Mouse (Mus musculus) liver, embryonic 11.5 days (tissue): Measurements from ENCODE around the gene Slx4ip. TPM values are rescaled to one million over a fixed set of nuclear protein-coding genes. Genes with fewer than 3 reads are reported as not detected.

Experiments
- ATAC-seq: fragments of 200-750 bp; cut with Nextera tagmentation; replicated peaks from 2 replicates; pipeline ENCODE4 v1.8.0; 2017; ENCODE audit warnings: moderate number of reproducible peaks, mild to moderate bottlenecking, moderate TSS enrichment, moderate library complexity; ENCODE audit not compliant: low FRiP score
- DNase-seq: peaks from one replicate; pipeline ENCODE4 v3.0.0-alpha.2; 2017; ENCODE audit warnings: low spot score
- H3K27ac ChIP-seq: fragments of 300-500 bp; sonication (generic); 2 replicates; pipeline ENCODE4 v1.5.1; 2014; ENCODE audit warnings: mild to moderate bottlenecking, low read depth, low read length, control low read depth
- H3K27me3 ChIP-seq: fragments of 300-500 bp; sonication (generic); replicated peaks from 2 replicates; pipeline ENCODE4 v1.6.1; 2014; ENCODE audit warnings: low read length, mixed read lengths; ENCODE audit not compliant: control insufficient read depth, insufficient read depth
- H3K36me3 ChIP-seq: fragments of 300-500 bp; sonication (generic); 2 replicates; pipeline ENCODE4 v1.6.1; 2014; ENCODE audit warnings: mild to moderate bottlenecking, low read length, moderate library complexity, mixed read lengths; ENCODE audit not compliant: control insufficient read depth, insufficient read depth
- H3K4me1 ChIP-seq: fragments of 300-500 bp; sonication (generic); replicated peaks from 2 replicates; pipeline ENCODE4 v1.6.1; 2014; ENCODE audit warnings: low read length, mixed read lengths; ENCODE audit not compliant: control insufficient read depth, insufficient read depth
- H3K4me2 ChIP-seq: fragments of 300-500 bp; sonication (generic); 2 replicates; pipeline ENCODE4 v1.6.1; 2014; ENCODE audit warnings: mild to moderate bottlenecking, control low read depth, moderate library complexity
- H3K4me3 ChIP-seq: fragments of 300-500 bp; sonication (generic); 2 replicates; pipeline ENCODE4 v1.5.1; 2014; ENCODE audit warnings: low read depth, low read length, control low read depth
- H3K9ac ChIP-seq: fragments of 300-500 bp; sonication (generic); 2 replicates; pipeline ENCODE4 v1.6.1; 2014; ENCODE audit warnings: low read depth, low read length, control low read depth
- H3K9me3 ChIP-seq: fragments of 300-500 bp; sonication (generic); 2 replicates; pipeline ENCODE4 v1.6.1; 2016; ENCODE audit warnings: low read length, inconsistent platforms, mixed read lengths; ENCODE audit not compliant: control insufficient read depth
- WGBS: fragments of 180-500 bp; shearing (Covaris S2); extraction: QIAGEN DNeasy Blood & Tissue Kit; methylation state at CpG from one replicate; pipeline ENCODE4 v1.1.7; 2014; 5-methylcytosine and 5-hydroxymethylcytosine counted together
- polyA plus RNA-seq: library from polyadenylated mRNA; unstranded; fragments of >200 nt; fragmentation: Nextera tagmentation; extraction: Ambion mirVana; gene quantifications from 2 replicates; pipeline ENCODE4 v1.2.1, GENCODE M21; 2014

Gene Slx4ip
- polyA plus RNA-seq, 1 experiment from 2014 or later = 5.0 TPM

DNA sequence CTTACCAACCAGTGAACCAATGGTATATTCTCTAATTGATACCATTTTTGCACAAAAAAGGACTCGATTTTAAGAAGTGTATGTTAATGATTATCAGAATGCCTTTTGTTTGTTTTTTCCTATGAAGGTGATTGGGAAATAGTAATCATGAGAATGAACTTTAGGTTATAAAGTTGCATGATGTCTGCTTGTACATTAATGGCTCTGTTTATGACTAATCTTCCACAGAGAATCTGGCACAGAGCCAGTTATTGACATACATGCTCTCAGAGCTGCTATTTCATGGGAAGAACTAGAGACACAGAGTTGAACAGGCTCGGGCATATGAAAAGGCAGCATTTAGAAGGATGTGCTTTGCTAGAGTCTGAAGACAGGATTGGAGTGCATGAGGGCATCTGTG, 5.1 kb downstream of the Slx4ip start:
- H3K4me1 ChIP-seq = peaks cover 9% of the 10 kb centered on the region
- no peak overlapping the region for H3K4me2 ChIP-seq
- 78% methylated on average over 2 of the region's 2 CpGs for WGBS
- H3K9me3 ChIP-seq = no peaks in the 10 kb centered on the region
- H3K9ac ChIP-seq = no peak overlapping the region
- H3K27ac ChIP-seq = no peak overlapping the region
- no peak for DNase-seq
- no peak for ATAC-seq
- H3K27me3 ChIP-seq = no peaks in the 10 kb centered on the region
- no peaks in the 10 kb centered on the region for H3K36me3 ChIP-seq
- no peak overlapping the region for H3K4me3 ChIP-seq

DNA sequence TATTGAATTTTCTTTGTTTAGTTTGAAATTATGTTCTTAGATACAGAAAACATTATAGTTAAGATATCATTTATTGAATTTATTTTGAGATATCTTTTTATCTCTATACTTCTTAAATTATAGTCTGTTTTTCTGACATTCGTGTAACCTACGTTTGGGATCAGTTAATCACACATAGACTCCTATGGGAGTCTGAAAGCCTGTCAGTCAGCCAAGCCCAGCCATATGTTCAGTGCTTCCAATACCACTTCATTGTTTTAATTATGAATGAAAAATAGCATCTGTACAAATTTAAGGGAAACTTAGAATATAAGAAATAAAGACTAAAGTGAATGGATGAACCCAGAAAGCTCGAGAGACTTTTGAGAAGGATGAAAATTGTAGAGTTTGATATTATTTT, 17.6 kb downstream of the Slx4ip start:
- Histone ChIP-seq H3K9me3 (no peaks in the 10 kb centered on the region), H3K27ac (no peak overlapping the region), H3K4me1 (peaks cover 5% of the 10 kb centered on the region), H3K4me2 (no peak overlapping the region), H3K36me3 (peaks cover 7% of the 10 kb centered on the region; the same call in 1 of the 2 replicates), H3K4me3 (no peak overlapping the region), H3K27me3 (no peaks in the 10 kb centered on the region), H3K9ac (no peak overlapping the region)
- no peak for DNase-seq
- ATAC-seq = no peak
- 87% methylated on average over 3 of the region's 3 CpGs for WGBS

DNA sequence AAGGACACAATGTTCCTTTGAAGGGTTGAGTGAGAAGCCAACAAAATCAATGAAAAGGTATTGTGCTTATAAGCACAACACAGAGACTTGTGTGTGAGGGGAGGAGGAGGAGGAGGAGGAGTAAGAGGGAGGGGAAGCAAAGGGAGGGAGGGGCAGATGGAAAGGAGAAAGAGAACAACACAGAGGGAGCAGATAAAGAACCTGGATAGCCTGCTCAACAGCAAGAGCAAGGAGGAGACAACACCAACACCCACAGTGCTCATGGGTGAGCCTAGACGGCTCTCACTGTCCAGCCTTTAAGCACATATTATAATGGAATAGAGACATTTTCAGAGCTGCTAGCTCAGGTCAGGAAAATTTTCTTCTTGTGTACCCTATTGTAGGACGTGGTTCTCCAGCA, 18.3 kb downstream of the Slx4ip start:
- H3K36me3 ChIP-seq = peaks cover 7% of the 10 kb centered on the region; the same call in 1 of the 2 replicates
- no peak overlapping the region for H3K4me3 ChIP-seq
- no peak overlapping the region for H3K9ac ChIP-seq
- ATAC-seq = peak; percentile 79
- no peak overlapping the region for H3K27ac ChIP-seq
- WGBS = 69% methylated on average over 2 of the region's 2 CpGs
- H3K4me1 ChIP-seq = peaks cover 5% of the 10 kb centered on the region
- no peak overlapping the region for H3K4me2 ChIP-seq
- no peak for DNase-seq
- H3K9me3 ChIP-seq = no peaks in the 10 kb centered on the region
- H3K27me3 ChIP-seq = no peaks in the 10 kb centered on the region

DNA sequence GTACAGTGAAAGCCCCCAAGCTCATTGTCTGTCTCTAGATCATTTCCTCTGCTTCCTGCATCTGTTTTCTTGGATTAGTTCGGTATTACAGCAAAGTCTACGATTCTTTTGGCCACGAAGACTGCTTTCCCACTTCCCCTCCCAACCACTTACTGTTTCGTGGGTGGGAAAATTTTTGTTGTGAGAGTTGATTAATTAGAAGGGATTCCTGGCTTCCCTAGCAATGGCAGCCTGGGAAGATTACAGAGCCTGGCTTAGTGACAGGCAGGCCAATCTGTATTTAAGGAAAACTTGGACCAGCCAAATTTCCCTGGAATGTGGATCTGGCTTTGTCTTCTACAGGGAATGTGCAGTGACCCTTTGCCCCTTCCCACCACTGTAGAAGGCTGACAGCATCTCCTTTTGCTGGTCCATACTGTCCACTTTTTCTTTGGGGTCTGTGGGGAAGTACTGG, 21.0 kb downstream of the Slx4ip start:
- Histone ChIP-seq H3K4me2 (no peak overlapping the region), H3K27ac (no peak overlapping the region), H3K9me3 (no peaks in the 10 kb centered on the region), H3K4me1 (peaks cover 5% of the 10 kb centered on the region), H3K27me3 (no peaks in the 10 kb centered on the region), H3K9ac (no peak overlapping the region), H3K4me3 (no peak overlapping the region), H3K36me3 (no peaks in the 10 kb centered on the region)
- DNase-seq (no peak), ATAC-seq (no peak)
- 40% methylated on average over 4 of the region's 4 CpGs for WGBS

DNA sequence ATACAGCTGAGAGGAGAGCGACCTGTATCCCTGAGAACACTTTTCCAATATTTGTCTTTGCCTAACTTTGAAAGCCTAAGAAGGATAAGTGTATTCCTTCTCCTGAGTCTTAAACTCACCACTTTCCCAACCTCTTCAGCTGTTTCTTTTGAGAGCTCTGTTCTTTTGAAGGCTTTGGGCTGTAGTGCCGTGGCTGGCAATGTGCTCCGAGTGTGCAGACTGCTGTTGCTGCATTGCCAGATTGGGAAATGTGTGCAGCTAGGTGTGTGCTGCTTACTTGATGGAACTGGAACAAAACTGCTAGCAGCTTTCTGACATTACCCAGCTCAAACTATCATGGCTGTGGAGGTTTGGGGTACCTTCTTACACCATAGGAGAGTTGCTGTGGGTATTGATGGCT, 22.0 kb downstream of the Slx4ip start:
- DNase-seq (no peak), ATAC-seq (no peak)
- H3K4me3 ChIP-seq = no peak overlapping the region
- H3K27me3 ChIP-seq = no peaks in the 10 kb centered on the region
- WGBS = 85% methylated on average over 3 of the region's 3 CpGs
- no peaks in the 10 kb centered on the region for H3K9me3 ChIP-seq
- peaks cover 5% of the 10 kb centered on the region for H3K4me1 ChIP-seq
- H3K4me2 ChIP-seq = no peak overlapping the region
- H3K27ac ChIP-seq = no peak overlapping the region
- no peak overlapping the region for H3K9ac ChIP-seq
- H3K36me3 ChIP-seq = no peaks in the 10 kb centered on the region

DNA sequence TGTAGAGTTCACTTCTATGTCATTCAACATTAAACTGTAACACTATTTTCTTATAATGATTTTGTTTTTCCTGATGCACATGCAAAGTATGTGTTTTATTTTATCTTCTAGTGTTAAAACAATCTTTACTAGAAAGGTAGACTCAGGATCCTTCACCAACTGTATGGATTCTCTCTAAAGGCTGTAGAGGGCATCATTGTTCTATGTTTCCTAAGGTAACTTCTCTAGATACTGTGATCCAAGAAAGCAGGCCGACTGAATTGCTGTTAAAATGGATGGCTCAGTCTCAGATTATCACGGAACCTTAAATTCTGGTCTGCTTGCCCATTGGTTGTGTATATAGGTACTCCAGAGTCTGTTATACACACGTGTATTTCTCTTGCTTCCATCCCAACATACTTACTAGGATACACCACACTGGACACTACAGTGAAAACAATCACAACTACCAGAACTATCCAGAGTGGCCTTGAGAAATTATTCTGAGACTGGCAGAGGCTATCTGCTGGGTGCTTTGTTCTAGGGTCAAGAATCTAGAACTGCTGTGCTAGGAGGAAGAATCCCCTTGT, 23.4 kb downstream of the Slx4ip start:
- WGBS = 59% methylated on average over 3 of the region's 3 CpGs
- Histone ChIP-seq H3K9ac (no peak overlapping the region), H3K36me3 (no peaks in the 10 kb centered on the region), H3K27ac (no peak overlapping the region), H3K4me2 (no peak overlapping the region), H3K4me1 (peaks cover 4% of the 10 kb centered on the region), H3K27me3 (no peaks in the 10 kb centered on the region), H3K9me3 (no peaks in the 10 kb centered on the region), H3K4me3 (no peak overlapping the region)
- DNase-seq (no peak), ATAC-seq (no peak)

DNA sequence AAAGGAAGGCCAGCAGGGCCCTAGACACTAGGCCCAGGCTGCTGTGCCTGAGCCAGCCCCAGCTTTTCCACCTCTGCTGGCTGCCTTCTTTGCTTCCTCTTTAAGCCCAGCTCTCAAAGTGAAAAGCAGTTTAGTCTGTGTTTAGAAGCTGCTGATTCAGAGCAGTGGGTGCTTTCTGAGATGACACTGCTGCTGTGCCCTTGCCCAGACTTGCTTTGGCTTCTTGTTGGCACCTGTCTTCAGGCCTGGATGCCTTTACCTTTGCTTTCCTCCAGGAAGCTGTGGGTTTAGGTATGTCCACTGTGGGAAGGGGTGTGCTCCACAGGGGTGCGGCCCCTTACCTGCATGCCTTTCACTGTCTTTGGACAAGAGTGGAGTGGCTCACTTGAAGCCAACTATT, 28.4 kb downstream of the Slx4ip start:
- Histone ChIP-seq H3K9me3 (no peaks in the 10 kb centered on the region), H3K27me3 (no peaks in the 10 kb centered on the region), H3K27ac (no peak overlapping the region), H3K4me1 (peaks cover 9% of the 10 kb centered on the region), H3K4me2 (no peak overlapping the region), H3K4me3 (no peak overlapping the region), H3K36me3 (no peaks in the 10 kb centered on the region; the same call in 1 of the 2 replicates), H3K9ac (no peak overlapping the region)
- DNase-seq (no peak), ATAC-seq (no peak)
- 92% methylated on average over 1 of the region's 1 CpGs for WGBS

DNA sequence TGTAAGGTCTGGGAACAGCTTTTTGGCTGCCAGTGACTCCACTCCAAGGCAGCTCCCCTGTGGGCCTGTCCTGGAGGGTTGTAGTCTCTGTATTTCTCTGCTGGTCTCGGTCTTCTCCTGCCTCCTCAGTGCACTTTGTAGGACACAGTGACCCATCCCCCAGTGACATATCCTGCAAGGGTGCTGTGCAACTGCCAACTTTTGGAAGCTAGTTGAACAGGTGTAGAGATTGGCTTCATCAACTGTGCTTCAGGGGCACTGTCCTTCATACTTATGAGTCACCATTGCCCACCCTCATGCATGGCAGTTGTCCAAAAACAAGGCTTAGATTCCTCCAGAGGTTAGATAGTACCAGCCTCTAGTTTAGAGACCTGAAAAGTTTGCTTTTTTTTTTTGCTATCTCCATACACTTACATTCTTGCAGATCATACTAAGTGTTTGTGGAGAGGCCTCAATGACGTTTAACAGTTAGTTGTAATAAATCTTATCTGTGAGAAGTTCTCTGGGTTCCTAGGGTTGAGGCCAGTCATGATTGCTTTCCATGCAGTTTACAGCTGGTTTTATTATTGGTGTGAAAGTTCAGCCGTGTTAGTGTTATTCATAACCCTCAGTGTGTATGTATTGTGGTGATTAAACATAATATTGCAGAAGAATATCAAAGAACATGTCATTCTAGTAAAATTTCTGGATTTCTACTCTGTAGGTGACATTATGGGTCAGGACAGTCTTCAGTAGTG, 29.4 kb downstream of the Slx4ip start:
- no peak for ATAC-seq
- no peak overlapping the region for H3K4me2 ChIP-seq
- H3K9ac ChIP-seq = no peak overlapping the region
- peaks cover 9% of the 10 kb centered on the region for H3K4me1 ChIP-seq
- H3K27me3 ChIP-seq = no peaks in the 10 kb centered on the region
- 76% methylated on average over 3 of the region's 3 CpGs for WGBS
- no peaks in the 10 kb centered on the region; the same call in 1 of the 2 replicates for H3K36me3 ChIP-seq
- no peak overlapping the region for H3K27ac ChIP-seq
- no peak overlapping the region for H3K4me3 ChIP-seq
- H3K9me3 ChIP-seq = no peaks in the 10 kb centered on the region
- no peak for DNase-seq

DNA sequence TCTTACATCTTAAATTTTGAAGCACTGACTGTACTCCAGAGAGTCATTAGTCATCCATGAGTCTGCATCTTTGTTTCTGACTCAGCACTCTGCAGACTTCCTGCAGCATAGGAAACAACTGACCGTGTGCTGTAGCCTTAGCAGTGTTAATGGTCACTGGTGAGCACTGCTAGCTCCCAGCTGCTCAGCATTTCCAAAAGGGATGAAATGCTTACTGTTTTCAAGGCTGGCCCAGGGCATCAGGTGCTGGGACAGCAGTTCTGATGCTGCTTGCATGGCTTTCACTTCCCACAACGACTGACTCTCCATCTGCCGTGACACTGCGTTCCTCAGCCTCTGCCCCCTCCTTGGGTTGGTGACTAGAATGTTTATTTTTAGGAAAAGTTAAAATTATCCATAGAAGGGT, 30.0 kb downstream of the Slx4ip start:
- Histone ChIP-seq H3K4me1 (peaks cover 9% of the 10 kb centered on the region), H3K9ac (no peak overlapping the region), H3K9me3 (no peaks in the 10 kb centered on the region), H3K27me3 (no peaks in the 10 kb centered on the region), H3K36me3 (no peaks in the 10 kb centered on the region; the same call in 1 of the 2 replicates), H3K4me3 (no peak overlapping the region), H3K27ac (no peak overlapping the region), H3K4me2 (peak overlapping the region; percentile 9; the same call in 1 of the 2 replicates)
- ATAC-seq (peak; percentile 90), DNase-seq (no peak)
- 46% methylated on average over 4 of the region's 4 CpGs for WGBS
